In genomic region chr9:90260600-90261375, GRCm38 (mm10) we compare ENCODE assay signal across 9 mouse cellular contexts. TPM values are rescaled to one million over a fixed set of nuclear protein-coding genes. Genes with fewer than 3 reads are reported as not detected.
DNase-seq lines count a peak whose midpoint lies in the region; ATAC-seq lines count a peak whose summit lies in the region.
"Had no signal": no experiment of that assay in that cellular context is flagged by ENCODE, and none has a peak within 500 bp of the region (broad histone marks: within the 10 kb centered on the region; RNA-seq: fewer than 3 reads in every experiment).

No protein-coding gene starts in this region.

- 45% methylated on average over 13 of the region's 13 CpGs for WGBS in liver, embryonic 12.5 days (ENCODE audit: insufficient replicate concordance)
- 75% methylated on average over 13 of the region's 13 CpGs for WGBS in hindbrain, embryonic 13.5 days

- no peak overlapping the region for H3K4me3 ChIP-seq in liver, embryonic 12.5 days
- no peak overlapping the region for H3K4me3 ChIP-seq in hindbrain, embryonic 13.5 days
- H3K4me3 ChIP-seq: hindbrain, embryonic 10.5 days had no signal

- H3K27me3 ChIP-seq in liver, embryonic 12.5 days (replicated peaks), result no peaks in the 10 kb centered on the region
- H3K27me3 ChIP-seq in hindbrain, embryonic 13.5 days, result no peaks in the 10 kb centered on the region

- H3K36me3 ChIP-seq in liver, embryonic 12.5 days, result peaks cover 49% of the 10 kb centered on the region
- peaks cover 3% of the 10 kb centered on the region; the same call in 1 of the 2 replicates for H3K36me3 ChIP-seq in hindbrain, embryonic 13.5 days

- H3K4me2 ChIP-seq in liver, embryonic 12.5 days, result peak overlapping the region; percentile 67
- H3K4me2 ChIP-seq in hindbrain, embryonic 13.5 days, result no peak overlapping the region

- peak overlapping the region; percentile 57 for H3K9ac ChIP-seq in liver, embryonic 12.5 days
- H3K9ac ChIP-seq in hindbrain, embryonic 13.5 days, result no peak overlapping the region

- intact Hi-C loops in heart, postnatal 10 days (cut with DNase I), result no loop called here

- ATAC-seq in liver, embryonic 12.5 days, result peak; percentile 82
- ATAC-seq in activated CD4-positive, CD25-positive, alpha-beta regulatory T cell, adult 4 months, result no peak
- ATAC-seq in hindbrain, embryonic 13.5 days (ENCODE audit: low FRiP score), result no peak

- peak overlapping the region; percentile 86 for H3K27ac ChIP-seq in liver, embryonic 12.5 days
- no peak overlapping the region for H3K27ac ChIP-seq in hindbrain, embryonic 13.5 days
- H3K27ac ChIP-seq: hindbrain, embryonic 10.5 days; macrophage had no signal

- DNase-seq in 3T3-L1 (ENCODE audit: low read depth, low spot score) (peak; percentile 68), NIH3T3 (ENCODE audit: low read depth) (peak; percentile 59), MN1 (ENCODE audit: low spot score) (no peak)
- DNase-seq in heart, postnatal 10 days, result peak; percentile 42 to 46

- peaks cover 98% of the 10 kb centered on the region for H3K4me1 ChIP-seq in liver, embryonic 12.5 days
- H3K4me1 ChIP-seq in hindbrain, embryonic 13.5 days (replicated peaks), result peaks cover 9% of the 10 kb centered on the region; the same call in 1 of the 2 replicates

- no peaks in the 10 kb centered on the region for H3K9me3 ChIP-seq in liver, embryonic 12.5 days (replicated peaks)
- H3K9me3 ChIP-seq in hindbrain, embryonic 13.5 days, result no peaks in the 10 kb centered on the region
- H3K9me3 ChIP-seq: hindbrain, embryonic 10.5 days had no signal

RNA-seq across cellular contexts. Expression of gene Tbc1d2b, which starts 9.8 kb away (rescaled TPM):
- total RNA-seq in heart, postnatal 10 days (2021), result 10 to 100 TPM; 16.8 to 21.6 TPM
- 11.0 and 12.2 TPM in 2 replicates for polyA plus RNA-seq in liver, embryonic 12.5 days (2016; fragmentation: Nextera tagmentation; extraction: Ambion mirVana)
- 10 to 100 TPM; 10.2 to 11.4 TPM for polyA plus RNA-seq in activated CD4-positive, CD25-positive, alpha-beta regulatory T cell, adult 4 months (2017; shearing (Covaris generic))
- polyA plus RNA-seq in hindbrain, embryonic 13.5 days (2015; fragmentation: Nextera tagmentation; extraction: Ambion mirVana), result 5.9 and 6.5 TPM in 2 replicates
